Mouse (Mus musculus): ENCODE measurements around the gene Pole.

DNA sequence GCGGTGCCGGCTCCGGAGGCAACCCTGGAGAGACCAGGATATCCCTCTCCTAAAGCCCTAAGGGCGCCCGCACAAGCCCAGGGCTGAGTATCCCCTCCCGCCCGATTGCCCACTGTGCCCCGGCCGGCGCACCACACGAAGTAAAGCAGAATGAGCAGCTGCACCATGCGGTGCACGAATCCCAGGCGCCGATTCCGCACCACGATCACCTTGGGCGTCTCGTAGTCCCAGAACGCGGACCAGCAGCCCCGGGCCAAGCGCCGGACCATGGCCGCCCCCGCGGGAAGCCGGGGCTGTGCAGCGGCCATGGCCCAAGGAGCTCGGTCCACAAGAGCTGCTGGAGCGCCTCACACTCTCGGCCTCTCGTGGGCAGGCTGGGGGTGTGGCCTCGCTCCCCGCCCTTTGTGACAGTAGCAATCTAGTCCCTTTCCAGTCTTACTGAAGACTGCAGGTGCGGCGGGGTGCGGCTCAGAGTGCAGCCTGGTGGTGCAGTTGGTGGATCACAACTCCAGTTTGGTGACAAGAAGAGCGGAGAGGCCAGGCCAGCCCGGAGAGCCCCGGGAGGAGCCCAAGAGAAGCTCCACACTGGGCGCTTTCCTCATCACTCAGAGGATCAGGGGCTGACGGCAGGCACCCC, 56.7 kb downstream of the Pole start, which contains the start of gene P2rx2:
- no peak for TF ChIP-seq CTCF (IDR thresholded peaks at IDR 0.05; ENCODE audit: low read depth, low read length)
- no peak for TF ChIP-seq POLR2A (IDR thresholded peaks at IDR 0.05; ENCODE audit: borderline replicate concordance, low read depth, low read length)

Data from bone marrow macrophage, adult 2 months (primary cell).